Mouse (Mus musculus) kidney, embryonic 15.5 days (tissue): ENCODE measurements around the gene Osgin1. TPM values are rescaled to one million over a fixed set of nuclear protein-coding genes. Genes with fewer than 3 reads are reported as not detected.

Source experiments
- ATAC-seq: fragments of 200-750 bp; cut with Nextera tagmentation; replicated peaks from 2 replicates; pipeline ENCODE4 v1.8.0; 2017; ENCODE audit warnings: moderate TSS enrichment; ENCODE audit not compliant: low FRiP score
- H3K27ac ChIP-seq: fragments of 300-500 bp; sonication (generic); 2 replicates; pipeline ENCODE4 v1.5.1; 2015; ENCODE audit warnings: mild to moderate bottlenecking, inconsistent platforms
- H3K27me3 ChIP-seq: fragments of 300-500 bp; sonication (generic); 2 replicates; pipeline ENCODE4 v1.6.1; 2015; ENCODE audit warnings: inconsistent platforms
- H3K36me3 ChIP-seq: fragments of 300-500 bp; sonication (generic); 2 replicates; pipeline ENCODE4 v1.6.1; 2015; ENCODE audit warnings: inconsistent platforms
- H3K4me1 ChIP-seq: fragments of 300-500 bp; sonication (generic); 2 replicates; pipeline ENCODE4 v1.6.1; 2015; ENCODE audit warnings: inconsistent platforms
- H3K4me2 ChIP-seq: fragments of 300-500 bp; sonication (generic); 2 replicates; pipeline ENCODE4 v1.6.1; 2015; ENCODE audit warnings: moderate library complexity, mild to moderate bottlenecking, inconsistent platforms
- H3K4me3 ChIP-seq: fragments of 300-500 bp; sonication (generic); replicated peaks from 2 replicates; pipeline ENCODE4 v1.5.1; 2015; ENCODE audit warnings: mild to moderate bottlenecking, inconsistent platforms
- H3K9ac ChIP-seq: fragments of 300-500 bp; sonication (generic); 2 replicates; pipeline ENCODE4 v1.6.1; 2015; ENCODE audit warnings: mild to moderate bottlenecking, inconsistent platforms
- H3K9me3 ChIP-seq: fragments of 300-500 bp; sonication (generic); replicated peaks from 2 replicates; pipeline ENCODE4 v1.6.1; 2016; ENCODE audit warnings: inconsistent platforms
- WGBS: fragments of 180-500 bp; shearing (Covaris S2); methylation state at CpG from one replicate; pipeline ENCODE4 v1.1.7; 2015; ENCODE audit warnings: mixed read lengths; 5-methylcytosine and 5-hydroxymethylcytosine counted together
- polyA plus RNA-seq: library from polyadenylated mRNA; unstranded; fragments of >200 nt; fragmentation: Nextera tagmentation; extraction: Ambion mirVana; gene quantifications from 2 replicates; pipeline ENCODE4 v1.2.1, GENCODE M21; 2015

Gene Osgin1
- polyA plus RNA-seq, 1 experiment from 2014 or later: 3.5 TPM

GRCm38 (mm10) chr8:119436933-119437332 lies 3.0 kb downstream of the Osgin1 start:
- H3K9ac ChIP-seq: no peak overlapping the region; the same call in 1 of the 2 replicates
- H3K27me3 ChIP-seq: no peaks in the 10 kb centered on the region
- ATAC-seq: peak; percentile 37
- peaks cover 43% of the 10 kb centered on the region for H3K4me1 ChIP-seq
- peak overlapping the region; percentile 45 for H3K4me2 ChIP-seq
- H3K27ac ChIP-seq: peak overlapping the region; percentile 58; the same call in 1 of the 2 replicates
- peak overlapping the region; percentile 16 for H3K4me3 ChIP-seq
- H3K36me3 ChIP-seq: no peaks in the 10 kb centered on the region
- 19% methylated on average over 9 of the region's 9 CpGs for WGBS
- H3K9me3 ChIP-seq: no peaks in the 10 kb centered on the region

- H3K27ac ChIP-seq: peak overlapping the region; percentile 58; the same call in 1 of the 2 replicates
- H3K36me3 ChIP-seq: no peaks in the 10 kb centered on the region
- H3K4me2 ChIP-seq: peak overlapping the region; percentile 45
- no peaks in the 10 kb centered on the region for H3K9me3 ChIP-seq
- H3K9ac ChIP-seq: no peak overlapping the region; the same call in 1 of the 2 replicates
- H3K27me3 ChIP-seq: peaks cover 2% of the 10 kb centered on the region; the same call in 1 of the 2 replicates
- WGBS: 65% methylated on average over 11 of the region's 11 CpGs
- peaks cover 43% of the 10 kb centered on the region for H3K4me1 ChIP-seq
- ATAC-seq: no peak
- peak overlapping the region; percentile 16 for H3K4me3 ChIP-seq
Measured at GRCm38 (mm10) chr8:119437506-119437905, 3.6 kb downstream of the Osgin1 start.

GRCm38 (mm10) chr8:119438876-119439275 lies 5.0 kb downstream of the Osgin1 start:
- ATAC-seq: no peak
- Histone ChIP-seq H3K4me1 (peaks cover 43% of the 10 kb centered on the region), H3K9me3 (no peaks in the 10 kb centered on the region), H3K36me3 (no peaks in the 10 kb centered on the region), H3K4me3 (no peak overlapping the region), H3K27me3 (peaks cover 2% of the 10 kb centered on the region; the same call in 1 of the 2 replicates), H3K9ac (no peak overlapping the region), H3K4me2 (0 out of 2 replicates have a peak overlapping the region, but pooled peaks have one; percentile 3), H3K27ac (peak overlapping the region; percentile 3; the same call in 1 of the 2 replicates)
- WGBS: 69% methylated on average over 6 of the region's 6 CpGs

GRCm38 (mm10) chr8:119439424-119439823 lies 5.5 kb downstream of the Osgin1 start:
- no peak for ATAC-seq
- WGBS: 89% methylated on average over 2 of the region's 2 CpGs
- Histone ChIP-seq H3K27ac (peak overlapping the region; percentile 66), H3K27me3 (peaks cover 2% of the 10 kb centered on the region; the same call in 1 of the 2 replicates), H3K4me1 (peaks cover 43% of the 10 kb centered on the region), H3K36me3 (no peaks in the 10 kb centered on the region), H3K9ac (no peak overlapping the region), H3K4me3 (no peak overlapping the region), H3K9me3 (no peaks in the 10 kb centered on the region), H3K4me2 (no peak overlapping the region)

- Histone ChIP-seq H3K36me3 (no peaks in the 10 kb centered on the region), H3K27ac (peak overlapping the region; percentile 66), H3K9me3 (no peaks in the 10 kb centered on the region), H3K4me3 (no peak overlapping the region), H3K27me3 (peaks cover 2% of the 10 kb centered on the region), H3K4me2 (peak overlapping the region; percentile 48; the same call in 1 of the 2 replicates), H3K9ac (no peak overlapping the region), H3K4me1 (peaks cover 43% of the 10 kb centered on the region)
- 63% methylated on average over 7 of the region's 7 CpGs for WGBS
- ATAC-seq: no peak; the same call in 1 of the 2 replicates
Measured at GRCm38 (mm10) chr8:119439893-119440249, 5.9 kb downstream of the Osgin1 start.

GRCm38 (mm10) chr8:119440250-119440951 lies 6.5 kb downstream of the Osgin1 start:
- Histone ChIP-seq H3K9ac (no peak overlapping the region), H3K36me3 (no peaks in the 10 kb centered on the region), H3K27ac (peak overlapping the region; percentile 66), H3K9me3 (no peaks in the 10 kb centered on the region), H3K27me3 (peaks cover 6% of the 10 kb centered on the region), H3K4me3 (no peak overlapping the region; the same call in 1 of the 2 replicates), H3K4me1 (peaks cover 43% of the 10 kb centered on the region), H3K4me2 (peak overlapping the region; percentile 48)
- 17% methylated on average over 16 of the region's 16 CpGs for WGBS
- peak; percentile 58 for ATAC-seq

GRCm38 (mm10) chr8:119440952-119441270 lies 7.0 kb downstream of the Osgin1 start:
- Histone ChIP-seq H3K4me3 (no peak overlapping the region), H3K9me3 (no peaks in the 10 kb centered on the region), H3K27ac (peak overlapping the region; percentile 66), H3K4me2 (peak overlapping the region; percentile 48), H3K27me3 (peaks cover 10% of the 10 kb centered on the region), H3K9ac (no peak overlapping the region), H3K36me3 (no peaks in the 10 kb centered on the region), H3K4me1 (peaks cover 44% of the 10 kb centered on the region)
- 27% methylated on average over 1 of the region's 1 CpGs for WGBS
- peak; percentile 43 for ATAC-seq

- WGBS: 62% methylated on average over 5 of the region's 5 CpGs
- ATAC-seq: no peak
- Histone ChIP-seq H3K4me3 (no peak overlapping the region), H3K4me2 (no peak overlapping the region), H3K36me3 (no peaks in the 10 kb centered on the region), H3K4me1 (peaks cover 42% of the 10 kb centered on the region), H3K9me3 (no peaks in the 10 kb centered on the region), H3K9ac (no peak overlapping the region), H3K27me3 (peaks cover 11% of the 10 kb centered on the region), H3K27ac (no peak overlapping the region)
Measured at GRCm38 (mm10) chr8:119442013-119442412, 8.1 kb downstream of the Osgin1 start.

GRCm38 (mm10) chr8:119442970-119443369 lies 9.0 kb downstream of the Osgin1 start:
- H3K9ac ChIP-seq: no peak overlapping the region
- H3K27ac ChIP-seq: no peak overlapping the region
- no peaks in the 10 kb centered on the region for H3K9me3 ChIP-seq
- no peak overlapping the region for H3K4me2 ChIP-seq
- H3K36me3 ChIP-seq: no peaks in the 10 kb centered on the region
- no peak for ATAC-seq
- peaks cover 20% of the 10 kb centered on the region for H3K27me3 ChIP-seq
- H3K4me1 ChIP-seq: peaks cover 44% of the 10 kb centered on the region
- H3K4me3 ChIP-seq: no peak overlapping the region
- 96% methylated on average over 8 of the region's 8 CpGs for WGBS

GRCm38 (mm10) chr8:119446211-119446989 lies 12.5 kb downstream of the Osgin1 start, which contains the start of gene Necab2:
TSS of gene Necab2 (plus strand) at chr8:119446719.
- Histone ChIP-seq H3K9me3 (no peaks in the 10 kb centered on the region), H3K27ac (no peak within 1 kb of the TSS), H3K4me2 (peak within 1 kb of the TSS; percentile 98), H3K4me3 (peak within 1 kb of the TSS; percentile 69), H3K36me3 (no peaks in the 10 kb centered on the region), H3K4me1 (peaks cover 18% of the 10 kb centered on the region), H3K27me3 (peaks cover 44% of the 10 kb centered on the region), H3K9ac (peak within 1 kb of the TSS; percentile 71)
- peak; percentile 53 for ATAC-seq
- 3% methylated on average over 39 of the region's 52 CpGs for WGBS

GRCm38 (mm10) chr8:119446990-119447780 lies 13.3 kb downstream of the Osgin1 start:
- Histone ChIP-seq H3K4me1 (peaks cover 16% of the 10 kb centered on the region), H3K27me3 (peaks cover 42% of the 10 kb centered on the region), H3K9me3 (no peaks in the 10 kb centered on the region), H3K4me2 (peak overlapping the region; percentile 98), H3K27ac (no peak overlapping the region), H3K36me3 (no peaks in the 10 kb centered on the region), H3K9ac (peak overlapping the region; percentile 71), H3K4me3 (peak overlapping the region; percentile 69)
- ATAC-seq: peak; percentile 26
- WGBS: under 1% methylated on average over 47 of the region's 80 CpGs
